Mouse (Mus musculus) frontal cortex, adult 2 months (tissue): Measurements from ENCODE around the gene Syn3. TPM values are rescaled to one million over a fixed set of nuclear protein-coding genes. Genes with fewer than 3 reads are reported as not detected.

Experiments
- DNase-seq, 2 experiments: peaks; one replicate each; pipeline ENCODE4 v3.0.0; 2022; ENCODE audit warnings: low spot score in 1 of 2; ENCODE audit errors: extremely low spot score in 1 of 2
- polyA plus RNA-seq: library from polyadenylated mRNA; depleted of rRNA; stranded (reverse); fragments of >200 nt; gene quantifications from 2 replicates; pipeline ENCODE4 v1.2.3, GENCODE M21; 2012

Syn3 gene
- polyA plus RNA-seq, 1 experiment: 10.4 TPM

GRCm38 (mm10) chr10:86376392-86377185 lies 122.1 kb downstream of the Syn3 start:
- DNase-seq: no peak

GRCm38 (mm10) chr10:86375903-86376302 lies 122.8 kb downstream of the Syn3 start:
- DNase-seq: no peak

GRCm38 (mm10) chr10:86374061-86374460 lies 124.6 kb downstream of the Syn3 start:
- DNase-seq: no peak

- DNase-seq: no peak
Observed at GRCm38 (mm10) chr10:86371561-86371960, 127.1 kb downstream of the Syn3 start.

- no peak for DNase-seq
Observed at GRCm38 (mm10) chr10:86369346-86369745, 129.3 kb downstream of the Syn3 start.

- no peak for DNase-seq
Observed at GRCm38 (mm10) chr10:86368811-86369210, 129.9 kb downstream of the Syn3 start.

- DNase-seq: no peak
Observed at GRCm38 (mm10) chr10:86367346-86367745, 131.3 kb downstream of the Syn3 start.

GRCm38 (mm10) chr10:86365632-86366092 lies 133.0 kb downstream of the Syn3 start:
- DNase-seq: no peak

- no peak for DNase-seq
Observed at GRCm38 (mm10) chr10:86363669-86364309, 134.9 kb downstream of the Syn3 start.

- no peak for DNase-seq
Observed at GRCm38 (mm10) chr10:86359699-86360098, 139.0 kb downstream of the Syn3 start.

- no peak for DNase-seq
Observed at GRCm38 (mm10) chr10:86359208-86359607, 139.5 kb downstream of the Syn3 start.

- DNase-seq: no peak
Observed at GRCm38 (mm10) chr10:86358307-86358975, 140.3 kb downstream of the Syn3 start.

- DNase-seq: peak in 1 of 2 experiments; percentile 50
Observed at GRCm38 (mm10) chr10:86356819-86357563, 141.7 kb downstream of the Syn3 start.

GRCm38 (mm10) chr10:86352521-86352920 lies 146.2 kb downstream of the Syn3 start:
- no peak for DNase-seq

- DNase-seq: no peak
Observed at GRCm38 (mm10) chr10:86351287-86351686, 147.4 kb downstream of the Syn3 start.

GRCm38 (mm10) chr10:86346235-86346840 lies 152.4 kb downstream of the Syn3 start:
- no peak for DNase-seq

GRCm38 (mm10) chr10:86345645-86346044 lies 153.1 kb downstream of the Syn3 start:
- DNase-seq: no peak

GRCm38 (mm10) chr10:86344654-86345053 lies 154.0 kb downstream of the Syn3 start:
- no peak for DNase-seq

GRCm38 (mm10) chr10:86343931-86344330 lies 154.8 kb downstream of the Syn3 start:
- DNase-seq: no peak

GRCm38 (mm10) chr10:86343362-86343761 lies 155.3 kb downstream of the Syn3 start:
- no peak for DNase-seq
